11 mouse cellular contexts compared by ENCODE assay signal in the genomic region with DNA sequence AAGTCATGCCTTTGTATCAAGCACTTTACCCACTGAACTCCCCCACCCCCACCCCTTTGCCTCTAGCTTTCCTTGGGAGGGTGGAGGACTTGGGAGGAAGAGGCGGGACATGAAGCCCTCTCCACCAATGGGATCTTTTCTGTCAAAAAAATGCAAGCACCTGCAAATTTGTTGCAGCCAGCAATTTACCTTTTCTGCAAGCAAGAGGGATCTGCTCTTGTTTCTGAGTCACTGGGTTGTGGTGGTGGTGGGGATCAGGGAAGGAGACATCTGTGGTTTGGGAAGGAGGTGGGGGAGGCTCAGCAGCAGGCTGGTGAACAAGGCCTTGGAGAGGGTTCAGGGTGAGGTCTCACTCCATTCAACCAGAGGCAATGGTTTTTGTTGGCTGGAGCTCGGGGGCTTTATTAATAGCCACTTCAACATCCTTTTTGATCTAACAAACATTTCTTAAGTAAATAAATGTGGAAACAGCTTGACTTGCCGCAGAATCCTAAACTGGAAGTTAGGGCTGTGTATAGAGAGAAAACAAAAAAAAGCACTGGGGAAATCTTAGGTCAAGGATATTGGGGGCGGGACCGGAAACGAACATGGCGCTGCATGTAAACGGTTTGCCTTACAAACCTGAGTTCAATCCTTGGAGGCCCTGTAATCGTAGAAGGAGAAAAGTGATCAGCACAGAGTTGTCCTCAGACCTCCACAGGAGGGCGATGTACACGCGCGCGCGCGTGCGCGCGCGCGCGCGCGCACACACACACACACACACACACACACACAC. TPM values are rescaled to one million over a fixed set of nuclear protein-coding genes. Genes with fewer than 3 reads are reported as not detected.
DNase-seq lines count a peak whose midpoint lies in the region; ATAC-seq and TF ChIP-seq lines count a peak whose summit lies in the region.
"Had no signal": no experiment of that assay in that cellular context is flagged by ENCODE, and none has a peak within 500 bp of the region (broad histone marks: within the 10 kb centered on the region; RNA-seq: fewer than 3 reads in every experiment).

No protein-coding gene starts in this region.

- H3K4me1 ChIP-seq in hindbrain, embryonic 11.5 days (replicated peaks; ENCODE audit: control insufficient read depth, insufficient read depth, low read length) = peaks cover 13% of the 10 kb centered on the region; the same call in 1 of the 2 replicates
- peaks cover 36% of the 10 kb centered on the region for H3K4me1 ChIP-seq in hindbrain, embryonic 16.5 days (ENCODE audit: control insufficient read depth, insufficient read depth, low read depth, low read length)
- peaks cover 20% of the 10 kb centered on the region for H3K4me1 ChIP-seq in cerebellum, adult 2 months (ENCODE audit: control insufficient read depth, insufficient read depth, low read length)

- H3K9ac ChIP-seq in hindbrain, embryonic 11.5 days (ENCODE audit: low read depth, low read length) = no peak overlapping the region
- H3K9ac ChIP-seq in hindbrain, embryonic 16.5 days (ENCODE audit: low read depth, low read length) = no peak overlapping the region

- H3K27ac ChIP-seq in hindbrain, embryonic 11.5 days (ENCODE audit: low read depth, low read length) = no peak overlapping the region
- no peak overlapping the region for H3K27ac ChIP-seq in hindbrain, embryonic 16.5 days (ENCODE audit: low read depth, low read length)
- no peak overlapping the region for H3K27ac ChIP-seq in cerebellum, adult 2 months (ENCODE audit: insufficient read depth, low read length)

- H3K4me3 ChIP-seq in hindbrain, embryonic 11.5 days (ENCODE audit: low read depth, low read length) = no peak overlapping the region
- no peak overlapping the region for H3K4me3 ChIP-seq in hindbrain, embryonic 16.5 days (ENCODE audit: low read length)
- no peak overlapping the region for H3K4me3 ChIP-seq in cerebellum, adult 2 months (replicated peaks; ENCODE audit: insufficient read depth, low read depth, low read length)

- H3K4me2 ChIP-seq in hindbrain, embryonic 11.5 days (replicated peaks; ENCODE audit: low read depth, low read length) = no peak overlapping the region
- no peak overlapping the region for H3K4me2 ChIP-seq in hindbrain, embryonic 16.5 days (ENCODE audit: low read length)

- no peak for ATAC-seq in hindbrain, embryonic 11.5 days (ENCODE audit: low FRiP score)
- ATAC-seq in hindbrain, embryonic 16.5 days = no peak

- no peak for TF ChIP-seq CTCF in cerebellum, adult 2 months (IDR thresholded peaks at IDR 0.05; ENCODE audit: borderline replicate concordance, insufficient read depth, low read depth, low read length)

- TF ChIP-seq POLR2A in cerebellum, adult 2 months (IDR thresholded peaks at IDR 0.05; ENCODE audit: borderline replicate concordance, insufficient read depth, low read length) = no peak

- H3K27me3 ChIP-seq in hindbrain, embryonic 11.5 days (ENCODE audit: control insufficient read depth, insufficient read depth, low read length) = no peaks in the 10 kb centered on the region
- no peaks in the 10 kb centered on the region for H3K27me3 ChIP-seq in hindbrain, embryonic 16.5 days (replicated peaks; ENCODE audit: control insufficient read depth, insufficient read depth, low read length)
- H3K27me3 ChIP-seq in cerebellum, adult 2 months (ENCODE audit: control insufficient read depth, insufficient read depth, low read length) = no peaks in the 10 kb centered on the region

- DNase-seq in hindbrain, embryonic 11.5 days (ENCODE audit: low spot score) = peak; percentile 26
- peak; percentile 31 for DNase-seq in testis, postnatal 14 days (ENCODE audit: low spot score)
- DNase-seq in testis, postnatal 10 days (ENCODE audit: low spot score) = no peak
- peak; percentile 42 for DNase-seq in kidney, postnatal 14 days
- no peak for DNase-seq in cerebellum, adult 2 months
- no peak for DNase-seq in yolk sac, embryonic 10.5 days (ENCODE audit: low spot score)
- DNase-seq in embryo, embryonic 11 days = no peak
- DNase-seq: cerebellum, adult 11-12 months; gastrocnemius, postnatal 25 days; layer of hippocampus, adult 9-11 months had no signal

- H3K9me3 ChIP-seq in hindbrain, embryonic 11.5 days (ENCODE audit: control insufficient read depth, low read length) = no peaks in the 10 kb centered on the region
- H3K9me3 ChIP-seq in hindbrain, embryonic 16.5 days (ENCODE audit: control insufficient read depth, low read length) = no peaks in the 10 kb centered on the region

- 68% methylated on average over 18 of the region's 24 CpGs for WGBS in hindbrain, embryonic 11.5 days
- 73% methylated on average over 10 of the region's 24 CpGs for WGBS in hindbrain, embryonic 16.5 days
- 80% methylated on average over 20 of the region's 24 CpGs for WGBS in cerebellum, adult 2 months

- no peaks in the 10 kb centered on the region for H3K36me3 ChIP-seq in hindbrain, embryonic 11.5 days (ENCODE audit: control insufficient read depth, insufficient read depth, low read length)
- H3K36me3 ChIP-seq in hindbrain, embryonic 16.5 days (ENCODE audit: control insufficient read depth, insufficient read depth, low read length) = no peaks in the 10 kb centered on the region

RNA-seq across cellular contexts. Expression of gene Camk2n1, which starts 42.8 kb away (rescaled TPM):
- 6.0 and 6.4 TPM in 2 replicates for polyA plus RNA-seq in hindbrain, embryonic 11.5 days (2014; fragmentation: Nextera tagmentation; extraction: Ambion mirVana)
- polyA plus RNA-seq in hindbrain, embryonic 16.5 days (2015; fragmentation: Nextera tagmentation; extraction: Ambion mirVana) = 15.5 and 16.7 TPM in 2 replicates
- 99.0 and 109 TPM in 2 replicates for polyA plus RNA-seq in cerebellum, adult 2 months (2012; rRNA removed)

Comparison
In these comparisons a context has a peak if more than half of its experiments do, and no peak if none do; other contexts are left out.
1. DNase-seq: peak in hindbrain, embryonic 11.5 days (single experiment), testis, postnatal 14 days (single experiment) and kidney, postnatal 14 days (single experiment); none in testis, postnatal 10 days (single experiment), cerebellum, adult 2 months (0 of 2), yolk sac, embryonic 10.5 days (single experiment) and embryo, embryonic 11 days (single experiment).